Mouse (Mus musculus): ENCODE data around the gene Hmgb4.

- no peak for TF ChIP-seq CTCF (IDR thresholded peaks at IDR 0.05; ENCODE audit: borderline replicate concordance, insufficient read depth, low read depth, low read length)
- no peak for TF ChIP-seq POLR2A (IDR thresholded peaks at IDR 0.05; ENCODE audit: borderline replicate concordance, insufficient read depth, low read length)
These were observed 15.6 kb downstream of the Hmgb4 start for GRCm38 (mm10) chr4:128245201-128245600.
